Mouse (Mus musculus) liver, embryonic 16.5 days (tissue): Measurements from ENCODE around the gene Frmd8. TPM values are rescaled to one million over a fixed set of nuclear protein-coding genes. Genes with fewer than 3 reads are reported as not detected.

Experiments
- ATAC-seq: fragments of 200-750 bp; cut with Nextera tagmentation; 2 replicates; pipeline ENCODE4 v1.8.0; 2017; ENCODE audit warnings: low read depth, mild to moderate bottlenecking, moderate number of reproducible peaks, moderate library complexity
- H3K27ac ChIP-seq: fragments of 300-500 bp; sonication (generic); 2 replicates; pipeline ENCODE4 v1.5.1; 2014; ENCODE audit warnings: mild to moderate bottlenecking, low read length
- H3K27me3 ChIP-seq: fragments of 300-500 bp; sonication (generic); 2 replicates; pipeline ENCODE4 v1.6.1; 2014; ENCODE audit warnings: low read depth, low read length, mixed read lengths; ENCODE audit not compliant: control insufficient read depth, insufficient read depth
- H3K36me3 ChIP-seq: fragments of 300-500 bp; sonication (generic); 2 replicates; pipeline ENCODE4 v1.6.1; 2014; ENCODE audit warnings: mild to moderate bottlenecking; ENCODE audit not compliant: control insufficient read depth, insufficient read depth
- H3K4me1 ChIP-seq: fragments of 300-500 bp; sonication (generic); 2 replicates; pipeline ENCODE4 v1.6.1; 2014; ENCODE audit warnings: low read depth, low read length, mixed read lengths; ENCODE audit not compliant: control insufficient read depth
- H3K4me2 ChIP-seq: fragments of 300-500 bp; sonication (generic); 2 replicates; pipeline ENCODE4 v1.6.1; 2014; ENCODE audit warnings: low read depth, low read length, mixed read lengths
- H3K4me3 ChIP-seq: fragments of 300-500 bp; sonication (generic); 2 replicates; pipeline ENCODE4 v1.5.1; 2014; ENCODE audit warnings: low read depth, mild to moderate bottlenecking, low read length
- H3K9ac ChIP-seq: fragments of 300-500 bp; sonication (generic); 2 replicates; pipeline ENCODE4 v1.6.1; 2014; ENCODE audit warnings: low read depth, low read length
- H3K9me3 ChIP-seq: fragments of 300-500 bp; sonication (generic); replicated peaks from 2 replicates; pipeline ENCODE4 v1.6.1; 2016; ENCODE audit warnings: low read length; ENCODE audit not compliant: control insufficient read depth
- WGBS: fragments of 180-500 bp; shearing (Covaris S2); extraction: QIAGEN DNeasy Blood & Tissue Kit; methylation state at CpG from one replicate; pipeline ENCODE4 v1.1.7; 2014; ENCODE audit not compliant: insufficient replicate concordance; 5-methylcytosine and 5-hydroxymethylcytosine counted together
- polyA plus RNA-seq: library from polyadenylated mRNA; unstranded; fragments of >200 nt; fragmentation: Nextera tagmentation; extraction: Ambion mirVana; gene quantifications from 2 replicates; pipeline ENCODE4 v1.2.1, GENCODE M21; 2015

The Frmd8 gene
- polyA plus RNA-seq, 1 experiment from 2014 or later = 13.9 TPM

GRCm38 (mm10) chr19:5803881-5804279 lies 71.2 kb downstream of the Frmd8 start:
- Histone ChIP-seq H3K4me3 (peak overlapping the region; percentile 73), H3K27ac (peak overlapping the region; percentile 99), H3K9ac (peak overlapping the region; percentile 82), H3K4me1 (peaks cover 34% of the 10 kb centered on the region), H3K9me3 (no peaks in the 10 kb centered on the region), H3K4me2 (peak overlapping the region; percentile 85), H3K36me3 (peaks cover 17% of the 10 kb centered on the region), H3K27me3 (no peaks in the 10 kb centered on the region)
- 2% methylated on average over 16 of the region's 16 CpGs for WGBS
- no peak for ATAC-seq

GRCm38 (mm10) chr19:5803041-5803880 lies 71.8 kb downstream of the Frmd8 start:
- Histone ChIP-seq H3K27me3 (no peaks in the 10 kb centered on the region), H3K9ac (peak overlapping the region; percentile 91), H3K36me3 (peaks cover 22% of the 10 kb centered on the region), H3K4me3 (peak overlapping the region; percentile 73), H3K4me2 (peak overlapping the region; percentile 85), H3K9me3 (no peaks in the 10 kb centered on the region), H3K4me1 (peaks cover 34% of the 10 kb centered on the region), H3K27ac (peak overlapping the region; percentile 99)
- ATAC-seq = peak; percentile 90
- WGBS = under 1% methylated on average over 67 of the region's 67 CpGs

- no peak for ATAC-seq
- H3K4me2 ChIP-seq = peak overlapping the region; percentile 85
Measured at GRCm38 (mm10) chr19:5802787-5803040, 72.4 kb downstream of the Frmd8 start.

GRCm38 (mm10) chr19:5802011-5802786 lies 72.9 kb downstream of the Frmd8 start:
- peak overlapping the region; percentile 73 for H3K4me3 ChIP-seq
- H3K9me3 ChIP-seq = no peaks in the 10 kb centered on the region
- H3K27me3 ChIP-seq = no peaks in the 10 kb centered on the region
- peak overlapping the region; percentile 91 for H3K9ac ChIP-seq
- H3K27ac ChIP-seq = peak overlapping the region; percentile 99
- H3K4me1 ChIP-seq = peaks cover 40% of the 10 kb centered on the region
- WGBS = under 1% methylated on average over 25 of the region's 25 CpGs
- peak overlapping the region; percentile 85 for H3K4me2 ChIP-seq
- H3K36me3 ChIP-seq = peaks cover 32% of the 10 kb centered on the region
- ATAC-seq = peak; percentile 23

More at GRCm38 (mm10) chr19:5802787-5803040, 72.4 kb downstream of the Frmd8 start:
- Histone ChIP-seq H3K36me3 (peaks cover 27% of the 10 kb centered on the region), H3K27ac (peak overlapping the region; percentile 99), H3K9ac (peak overlapping the region; percentile 91), H3K4me3 (peak overlapping the region; percentile 73), H3K9me3 (no peaks in the 10 kb centered on the region), H3K27me3 (no peaks in the 10 kb centered on the region), H3K4me1 (peaks cover 38% of the 10 kb centered on the region)
- under 1% methylated on average over 4 of the region's 4 CpGs for WGBS

- Histone ChIP-seq H3K9ac (peak overlapping the region; percentile 83), H3K9me3 (no peaks in the 10 kb centered on the region), H3K27ac (peak overlapping the region; percentile 94), H3K27me3 (no peaks in the 10 kb centered on the region), H3K4me2 (peak overlapping the region; percentile 69), H3K4me3 (peak overlapping the region; percentile 73), H3K36me3 (peaks cover 39% of the 10 kb centered on the region), H3K4me1 (peaks cover 40% of the 10 kb centered on the region)
- no peak for ATAC-seq
- 1% methylated on average over 3 of the region's 3 CpGs for WGBS
Measured at GRCm38 (mm10) chr19:5801432-5801964, 73.6 kb downstream of the Frmd8 start.

- H3K4me2 ChIP-seq = peak overlapping the region; percentile 69
- H3K27me3 ChIP-seq = no peaks in the 10 kb centered on the region
- peak overlapping the region; percentile 94 for H3K27ac ChIP-seq
- no peaks in the 10 kb centered on the region for H3K9me3 ChIP-seq
- WGBS = 0% methylated on average over 19 of the region's 19 CpGs
- H3K9ac ChIP-seq = peak overlapping the region; percentile 83
- H3K36me3 ChIP-seq = peaks cover 45% of the 10 kb centered on the region
- H3K4me3 ChIP-seq = peak overlapping the region; percentile 73
- peaks cover 40% of the 10 kb centered on the region for H3K4me1 ChIP-seq
- no peak for ATAC-seq
Measured at GRCm38 (mm10) chr19:5800632-5801431, 74.2 kb downstream of the Frmd8 start.

- no peak for ATAC-seq
- Histone ChIP-seq H3K9me3 (no peaks in the 10 kb centered on the region), H3K9ac (peak overlapping the region; percentile 83), H3K4me3 (peak overlapping the region; percentile 73), H3K27ac (peak overlapping the region; percentile 94), H3K4me1 (peaks cover 42% of the 10 kb centered on the region), H3K27me3 (no peaks in the 10 kb centered on the region), H3K4me2 (peak overlapping the region; percentile 69), H3K36me3 (peaks cover 51% of the 10 kb centered on the region)
- WGBS = 0% methylated on average over 2 of the region's 2 CpGs
Measured at GRCm38 (mm10) chr19:5800350-5800631, 74.8 kb downstream of the Frmd8 start.
